Mouse (Mus musculus): ENCODE results near the gene Ncor1. TPM values are rescaled to one million over a fixed set of nuclear protein-coding genes. Genes with fewer than 3 reads are reported as not detected.

Ncor1 gene
- total and polyA plus RNA-seq, 2 experiments from 2014 or later = 82.4 to 129 TPM

DNA sequence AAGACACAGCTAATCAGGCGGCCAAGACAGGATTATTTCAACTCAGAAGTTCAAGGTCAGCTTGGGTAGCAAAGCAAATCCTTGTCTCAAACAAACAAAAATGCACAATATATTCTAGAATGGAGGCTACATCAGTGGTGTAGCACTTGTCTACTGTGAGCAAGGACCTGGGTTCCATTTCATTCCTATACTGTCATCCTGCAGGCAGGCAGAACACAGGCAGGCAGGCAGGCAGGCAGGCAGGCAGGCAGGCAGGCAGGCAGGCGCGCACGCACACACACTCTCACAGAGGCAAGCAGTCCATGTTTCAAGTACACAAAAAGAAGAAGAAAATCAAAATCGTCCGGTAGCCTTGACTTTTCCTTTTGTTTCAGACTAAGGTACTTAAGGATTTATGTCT is 9.4 kb downstream of the Ncor1 start:
- no peak overlapping the region for H3K4me2 ChIP-seq (ENCODE audit: low read depth, low read length)
- ATAC-seq (ENCODE audit: insufficient read depth, low read depth) = no peak
- H3K9ac ChIP-seq (replicated peaks; ENCODE audit: low read depth, low read length) = no peak overlapping the region
- WGBS = 91% methylated on average over 6 of the region's 6 CpGs
- TF ChIP-seq EP300 (IDR thresholded peaks at IDR 0.05; ENCODE audit: low read depth) (no peak), CTCF (IDR thresholded peaks at IDR 0.05; ENCODE audit: low read depth) (no peak)
- no peaks in the 10 kb centered on the region for H3K9me3 ChIP-seq (replicated peaks; ENCODE audit: control insufficient read depth, low read length)
- H3K4me1 ChIP-seq (ENCODE audit: control insufficient read depth, insufficient read depth) = no peaks in the 10 kb centered on the region
- DNase-seq (ENCODE audit: low spot score) = no peak
- peaks cover 9% of the 10 kb centered on the region; the same call in 1 of the 2 replicates for H3K36me3 ChIP-seq (replicated peaks; ENCODE audit: control insufficient read depth, insufficient read depth, low read length)
- no peak overlapping the region for H3K4me3 ChIP-seq (ENCODE audit: low read depth, low read length)
- no peak overlapping the region for H3K27ac ChIP-seq (ENCODE audit: low read depth)
- H3K27me3 ChIP-seq (ENCODE audit: control insufficient read depth, insufficient read depth, low read length) = no peaks in the 10 kb centered on the region

- no peaks in the 10 kb centered on the region for H3K9me3 ChIP-seq (replicated peaks; ENCODE audit: control insufficient read depth, low read length)
Observed at GRCm38 (mm10) chr11:62445799-62446198, 12.5 kb downstream of the Ncor1 start.

DNA sequence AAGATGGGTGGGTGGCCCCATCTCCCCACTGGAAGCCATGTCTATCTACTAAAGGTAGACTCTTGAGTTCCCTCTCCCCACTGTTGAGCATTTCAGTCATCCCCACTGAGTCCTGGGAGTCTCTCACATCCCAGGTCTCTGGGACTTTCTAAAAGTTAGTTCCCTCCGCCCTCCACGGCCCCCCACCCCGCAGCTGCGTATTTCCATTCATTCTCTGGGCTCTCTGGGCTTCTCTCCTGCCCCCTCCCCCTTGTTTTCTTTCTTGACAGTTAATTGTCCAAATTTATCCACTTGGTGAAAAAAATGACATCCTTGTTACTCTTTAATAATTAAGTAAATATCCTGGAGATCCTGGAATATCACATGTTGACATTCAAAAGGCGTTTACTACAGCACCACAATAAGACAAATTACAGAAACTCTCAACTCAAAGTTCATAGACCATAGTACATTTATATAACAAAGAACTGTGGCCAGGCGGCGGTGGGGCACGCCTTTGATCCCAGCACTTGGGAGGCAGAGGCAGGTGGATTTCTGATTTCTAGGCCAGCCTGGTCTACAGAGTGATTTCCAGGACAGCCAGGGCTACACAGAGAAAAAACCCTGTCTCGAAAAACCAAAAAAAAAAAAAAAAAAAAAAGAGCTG is 17.5 kb downstream of the Ncor1 start:
- 94% methylated on average over 9 of the region's 9 CpGs for WGBS
- Histone ChIP-seq H3K27me3 (ENCODE audit: control insufficient read depth, insufficient read depth, low read length) (no peaks in the 10 kb centered on the region), H3K9ac (replicated peaks; ENCODE audit: low read depth, low read length) (no peak overlapping the region), H3K4me3 (ENCODE audit: low read depth, low read length) (no peak overlapping the region), H3K4me1 (ENCODE audit: control insufficient read depth, insufficient read depth) (no peaks in the 10 kb centered on the region), H3K4me2 (ENCODE audit: low read depth, low read length) (no peak overlapping the region), H3K9me3 (replicated peaks; ENCODE audit: control insufficient read depth, low read length) (no peaks in the 10 kb centered on the region), H3K27ac (ENCODE audit: low read depth) (no peak overlapping the region), H3K36me3 (replicated peaks; ENCODE audit: control insufficient read depth, insufficient read depth, low read length) (peaks cover 14% of the 10 kb centered on the region; the same call in 1 of the 2 replicates)
- TF ChIP-seq EP300 (IDR thresholded peaks at IDR 0.05; ENCODE audit: low read depth) (no peak), CTCF (IDR thresholded peaks at IDR 0.05; ENCODE audit: low read depth) (no peak)
- DNase-seq (ENCODE audit: low spot score) = no peak
- no peak for ATAC-seq (ENCODE audit: insufficient read depth, low read depth)

More at GRCm38 (mm10) chr11:62445799-62446198, 12.5 kb downstream of the Ncor1 start:
- Histone ChIP-seq H3K27ac (ENCODE audit: low read depth) (no peak overlapping the region), H3K4me2 (ENCODE audit: low read depth, low read length) (no peak overlapping the region), H3K27me3 (ENCODE audit: control insufficient read depth, insufficient read depth, low read length) (no peaks in the 10 kb centered on the region), H3K4me3 (ENCODE audit: low read depth, low read length) (no peak overlapping the region), H3K9ac (replicated peaks; ENCODE audit: low read depth, low read length) (no peak overlapping the region), H3K36me3 (replicated peaks; ENCODE audit: control insufficient read depth, insufficient read depth, low read length) (peaks cover 5% of the 10 kb centered on the region; the same call in 1 of the 2 replicates), H3K4me1 (ENCODE audit: control insufficient read depth, insufficient read depth) (no peaks in the 10 kb centered on the region)
- DNase-seq (ENCODE audit: low spot score) (no peak), ATAC-seq (ENCODE audit: insufficient read depth, low read depth) (no peak)
- TF ChIP-seq CTCF (IDR thresholded peaks at IDR 0.05; ENCODE audit: low read depth) = no peak
- no peak for TF ChIP-seq EP300 (IDR thresholded peaks at IDR 0.05; ENCODE audit: low read depth)
- 78% methylated on average over 3 of the region's 3 CpGs for WGBS

GRCm38 (mm10) chr11:62432211-62432610 is 26.1 kb downstream of the Ncor1 start:
- 91% methylated on average over 2 of the region's 2 CpGs for WGBS
- no peak overlapping the region for H3K4me2 ChIP-seq (ENCODE audit: low read depth, low read length)
- no peak overlapping the region for H3K4me3 ChIP-seq (ENCODE audit: low read depth, low read length)
- no peaks in the 10 kb centered on the region for H3K4me1 ChIP-seq (ENCODE audit: control insufficient read depth, insufficient read depth)
- no peak for DNase-seq (ENCODE audit: low spot score)
- peaks cover 50% of the 10 kb centered on the region for H3K36me3 ChIP-seq (replicated peaks; ENCODE audit: control insufficient read depth, insufficient read depth, low read length)
- H3K9me3 ChIP-seq (replicated peaks; ENCODE audit: control insufficient read depth, low read length) = no peaks in the 10 kb centered on the region
- no peaks in the 10 kb centered on the region for H3K27me3 ChIP-seq (ENCODE audit: control insufficient read depth, insufficient read depth, low read length)
- ATAC-seq (ENCODE audit: insufficient read depth, low read depth) = no peak
- no peak for TF ChIP-seq EP300 (IDR thresholded peaks at IDR 0.05; ENCODE audit: low read depth)
- TF ChIP-seq CTCF (IDR thresholded peaks at IDR 0.05; ENCODE audit: low read depth) = no peak
- H3K9ac ChIP-seq (replicated peaks; ENCODE audit: low read depth, low read length) = no peak overlapping the region
- H3K27ac ChIP-seq (ENCODE audit: low read depth) = no peak overlapping the region

- no peaks in the 10 kb centered on the region for H3K4me1 ChIP-seq (ENCODE audit: control insufficient read depth, insufficient read depth)
- TF ChIP-seq CTCF (IDR thresholded peaks at IDR 0.05; ENCODE audit: low read depth) (no peak), EP300 (IDR thresholded peaks at IDR 0.05; ENCODE audit: low read depth) (no peak)
- ATAC-seq (ENCODE audit: insufficient read depth, low read depth) (no peak), DNase-seq (ENCODE audit: low spot score) (no peak)
- H3K36me3 ChIP-seq (replicated peaks; ENCODE audit: control insufficient read depth, insufficient read depth, low read length) = peaks cover 43% of the 10 kb centered on the region
- no peak overlapping the region for H3K4me2 ChIP-seq (ENCODE audit: low read depth, low read length)
- H3K9ac ChIP-seq (replicated peaks; ENCODE audit: low read depth, low read length) = no peak overlapping the region
- H3K4me3 ChIP-seq (ENCODE audit: low read depth, low read length) = no peak overlapping the region
- H3K27ac ChIP-seq (ENCODE audit: low read depth) = no peak overlapping the region
- H3K9me3 ChIP-seq (replicated peaks; ENCODE audit: control insufficient read depth, low read length) = no peaks in the 10 kb centered on the region
- H3K27me3 ChIP-seq (ENCODE audit: control insufficient read depth, insufficient read depth, low read length) = no peaks in the 10 kb centered on the region
- WGBS = 85% methylated on average over 2 of the region's 3 CpGs
Observed at GRCm38 (mm10) chr11:62427105-62427504, 31.2 kb downstream of the Ncor1 start.

GRCm38 (mm10) chr11:62426266-62426665 is 32.1 kb downstream of the Ncor1 start:
- H3K36me3 ChIP-seq (replicated peaks; ENCODE audit: control insufficient read depth, insufficient read depth, low read length) = peaks cover 40% of the 10 kb centered on the region
- no peak for DNase-seq (ENCODE audit: low spot score)
- 55% methylated on average over 5 of the region's 5 CpGs for WGBS

More at GRCm38 (mm10) chr11:62426266-62426665, 32.1 kb downstream of the Ncor1 start:
- Histone ChIP-seq H3K4me3 (ENCODE audit: low read depth, low read length) (no peak overlapping the region), H3K4me1 (ENCODE audit: control insufficient read depth, insufficient read depth) (no peaks in the 10 kb centered on the region), H3K27me3 (ENCODE audit: control insufficient read depth, insufficient read depth, low read length) (no peaks in the 10 kb centered on the region), H3K27ac (ENCODE audit: low read depth) (no peak overlapping the region), H3K9me3 (replicated peaks; ENCODE audit: control insufficient read depth, low read length) (no peaks in the 10 kb centered on the region), H3K9ac (replicated peaks; ENCODE audit: low read depth, low read length) (no peak overlapping the region), H3K4me2 (ENCODE audit: low read depth, low read length) (no peak overlapping the region)
- TF ChIP-seq CTCF (IDR thresholded peaks at IDR 0.05; ENCODE audit: low read depth) = no peak
- no peak for TF ChIP-seq EP300 (IDR thresholded peaks at IDR 0.05; ENCODE audit: low read depth)
- no peak for ATAC-seq (ENCODE audit: insufficient read depth, low read depth)
